22 mouse cellular contexts compared by ENCODE assay signal in genomic region chr10:120571340-120571739, GRCm38 (mm10).
DNase-seq lines count a peak whose midpoint lies in the region; ATAC-seq lines count a peak whose summit lies in the region.
"Had no signal": no experiment of that assay in that cellular context is flagged by ENCODE, and none has a peak within 500 bp of the region (broad histone marks: within the 10 kb centered on the region; RNA-seq: fewer than 3 reads in every experiment).

No protein-coding gene starts in this region.

- no peak for ATAC-seq in heart, embryonic 12.5 days (ENCODE audit: insufficient number of reproducible peaks, low FRiP score)
- ATAC-seq in embryonic facial prominence, embryonic 13.5 days (ENCODE audit: insufficient number of reproducible peaks, insufficient read depth, low FRiP score, low TSS enrichment, low read depth): no peak
- 0 out of 2 replicates have a peak, but pooled peaks have one; percentile 53 for ATAC-seq in limb, embryonic 12.5 days (ENCODE audit: insufficient number of reproducible peaks, insufficient read depth, low FRiP score, low TSS enrichment, low read depth)
- ATAC-seq in megakaryocyte, adult 5-6 weeks (ENCODE audit: poor library complexity, severe bottlenecking): no peak
- no peak for ATAC-seq in hindbrain, embryonic 16.5 days
- ATAC-seq: inflammation-experienced regulatory T-cells, adult 6 months; liver, postnatal 0 days; lung, postnatal 0 days had no signal

- no peak overlapping the region for H3K4me3 ChIP-seq in heart, embryonic 12.5 days
- peak overlapping the region; percentile 25; the same call in 1 of the 2 replicates for H3K4me3 ChIP-seq in embryonic facial prominence, embryonic 10.5 days
- no peak overlapping the region for H3K4me3 ChIP-seq in embryonic facial prominence, embryonic 13.5 days
- H3K4me3 ChIP-seq in limb, embryonic 12.5 days (replicated peaks): no peak overlapping the region
- no peak overlapping the region for H3K4me3 ChIP-seq in hindbrain, embryonic 16.5 days (ENCODE audit: low read length)
- H3K4me3 ChIP-seq: heart, adult 2 months; hindbrain, embryonic 12.5 days; left cerebral cortex, adult 2 months; stomach, embryonic 15.5 days had no signal

- H3K9ac ChIP-seq in heart, embryonic 12.5 days: no peak overlapping the region
- H3K9ac ChIP-seq in embryonic facial prominence, embryonic 13.5 days: no peak overlapping the region
- no peak overlapping the region for H3K9ac ChIP-seq in limb, embryonic 12.5 days (replicated peaks)
- no peak overlapping the region for H3K9ac ChIP-seq in hindbrain, embryonic 16.5 days (ENCODE audit: low read depth, low read length)
- H3K9ac ChIP-seq: hindbrain, embryonic 12.5 days; liver, postnatal 0 days; stomach, embryonic 15.5 days had no signal

- no peaks in the 10 kb centered on the region for H3K36me3 ChIP-seq in heart, embryonic 12.5 days
- H3K36me3 ChIP-seq in embryonic facial prominence, embryonic 10.5 days (replicated peaks): no peaks in the 10 kb centered on the region
- no peaks in the 10 kb centered on the region for H3K36me3 ChIP-seq in embryonic facial prominence, embryonic 13.5 days
- no peaks in the 10 kb centered on the region for H3K36me3 ChIP-seq in limb, embryonic 12.5 days
- no peaks in the 10 kb centered on the region for H3K36me3 ChIP-seq in hindbrain, embryonic 16.5 days (ENCODE audit: control insufficient read depth, insufficient read depth, low read length)
- H3K36me3 ChIP-seq: hindbrain, embryonic 12.5 days; stomach, embryonic 15.5 days had no signal

- no peaks in the 10 kb centered on the region for H3K9me3 ChIP-seq in heart, embryonic 12.5 days (replicated peaks)
- no peaks in the 10 kb centered on the region for H3K9me3 ChIP-seq in embryonic facial prominence, embryonic 10.5 days
- H3K9me3 ChIP-seq in embryonic facial prominence, embryonic 13.5 days: no peaks in the 10 kb centered on the region
- H3K9me3 ChIP-seq in limb, embryonic 12.5 days: no peaks in the 10 kb centered on the region
- H3K9me3 ChIP-seq in hindbrain, embryonic 16.5 days (ENCODE audit: control insufficient read depth, low read length): no peaks in the 10 kb centered on the region
- H3K9me3 ChIP-seq: hindbrain, embryonic 12.5 days; stomach, embryonic 15.5 days had no signal

- H3K27me3 ChIP-seq in heart, embryonic 12.5 days (replicated peaks): no peaks in the 10 kb centered on the region
- no peaks in the 10 kb centered on the region for H3K27me3 ChIP-seq in embryonic facial prominence, embryonic 10.5 days (replicated peaks; ENCODE audit: low read depth, poor library complexity, severe bottlenecking)
- H3K27me3 ChIP-seq in embryonic facial prominence, embryonic 13.5 days: no peaks in the 10 kb centered on the region
- H3K27me3 ChIP-seq in limb, embryonic 12.5 days: no peaks in the 10 kb centered on the region
- H3K27me3 ChIP-seq in hindbrain, embryonic 16.5 days (replicated peaks; ENCODE audit: control insufficient read depth, insufficient read depth, low read length): peaks cover 2% of the 10 kb centered on the region; the same call in 1 of the 2 replicates
- H3K27me3 ChIP-seq: hindbrain, embryonic 12.5 days; stomach, embryonic 15.5 days had no signal

- DNase-seq in heart, postnatal 25 days (ENCODE audit: low spot score): no peak
- DNase-seq in embryonic facial prominence, embryonic 10.5 days (ENCODE audit: low spot score): peak; percentile 49
- DNase-seq: adrenal gland, postnatal 25 days; cerebellum, adult 9-10 months; gastrocnemius, postnatal 25 days; heart, adult 2 months; heart, postnatal 10 days; liver, postnatal 0 days; thymus, postnatal 25 days had no signal

- H3K4me2 ChIP-seq in heart, embryonic 12.5 days: peak overlapping the region; percentile 34; the same call in 1 of the 2 replicates
- peak overlapping the region; percentile 9; the same call in 1 of the 2 replicates for H3K4me2 ChIP-seq in embryonic facial prominence, embryonic 13.5 days
- H3K4me2 ChIP-seq in limb, embryonic 12.5 days: peak overlapping the region; percentile 37
- no peak overlapping the region for H3K4me2 ChIP-seq in hindbrain, embryonic 16.5 days (ENCODE audit: low read length)
- H3K4me2 ChIP-seq: hindbrain, embryonic 12.5 days; liver, embryonic 11.5 days; midbrain, embryonic 11.5 days; stomach, embryonic 15.5 days had no signal

- H3K4me1 ChIP-seq in heart, embryonic 12.5 days (replicated peaks): peaks cover 28% of the 10 kb centered on the region
- peaks cover 41% of the 10 kb centered on the region for H3K4me1 ChIP-seq in embryonic facial prominence, embryonic 10.5 days
- peaks cover 11% of the 10 kb centered on the region for H3K4me1 ChIP-seq in embryonic facial prominence, embryonic 13.5 days
- H3K4me1 ChIP-seq in limb, embryonic 12.5 days (replicated peaks): peaks cover 25% of the 10 kb centered on the region
- no peaks in the 10 kb centered on the region for H3K4me1 ChIP-seq in hindbrain, embryonic 16.5 days (ENCODE audit: control insufficient read depth, insufficient read depth, low read depth, low read length)
- H3K4me1 ChIP-seq: stomach, embryonic 15.5 days had no signal

- WGBS in heart, embryonic 12.5 days: 3% methylated on average over 6 of the region's 6 CpGs
- 15% methylated on average over 6 of the region's 6 CpGs for WGBS in embryonic facial prominence, embryonic 10.5 days
- 6% methylated on average over 6 of the region's 6 CpGs for WGBS in embryonic facial prominence, embryonic 13.5 days
- 4% methylated on average over 6 of the region's 6 CpGs for WGBS in limb, embryonic 12.5 days
- WGBS in hindbrain, embryonic 16.5 days: 31% methylated on average over 6 of the region's 6 CpGs

- H3K27ac ChIP-seq in heart, embryonic 12.5 days (ENCODE audit: poor library complexity, severe bottlenecking): no peak overlapping the region
- peak overlapping the region; percentile 48 for H3K27ac ChIP-seq in embryonic facial prominence, embryonic 10.5 days (replicated peaks)
- H3K27ac ChIP-seq in embryonic facial prominence, embryonic 13.5 days: no peak overlapping the region
- peak overlapping the region; percentile 64; the same call in 1 of the 2 replicates for H3K27ac ChIP-seq in limb, embryonic 12.5 days
- no peak overlapping the region for H3K27ac ChIP-seq in hindbrain, embryonic 16.5 days (ENCODE audit: low read depth, low read length)
- H3K27ac ChIP-seq: heart, adult 2 months; hindbrain, embryonic 12.5 days; left cerebral cortex, adult 2 months; macrophage; stomach, embryonic 15.5 days had no signal

- intact Hi-C loops in heart, postnatal 25 days (cut with DNase I): no loop called here

Comparison
In these comparisons a context has a peak if more than half of its experiments do, and no peak if none do; other contexts are left out.
1. H3K27ac ChIP-seq: peak in embryonic facial prominence, embryonic 10.5 days (single experiment) and limb, embryonic 12.5 days (single experiment); none in heart, embryonic 12.5 days (single experiment), embryonic facial prominence, embryonic 13.5 days (single experiment) and hindbrain, embryonic 16.5 days (single experiment).